Comparison of ENCODE assay signal across 17 mouse cellular contexts in genomic region chr4:155206498-155206897, GRCm38 (mm10). TPM values are rescaled to one million over a fixed set of nuclear protein-coding genes. Genes with fewer than 3 reads are reported as not detected.
DNase-seq lines count a peak whose midpoint lies in the region; ATAC-seq and TF ChIP-seq lines count a peak whose summit lies in the region.
"Had no signal": no experiment of that assay in that cellular context is flagged by ENCODE, and none has a peak within 500 bp of the region (broad histone marks: within the 10 kb centered on the region; RNA-seq: fewer than 3 reads in every experiment).

No protein-coding gene starts in this region.

- peaks cover 3% of the 10 kb centered on the region; the same call in 1 of the 2 replicates for H3K9me3 ChIP-seq in hindbrain, embryonic 10.5 days
- no peaks in the 10 kb centered on the region for H3K9me3 ChIP-seq in hindbrain, embryonic 11.5 days (ENCODE audit: control insufficient read depth, low read length)
- H3K9me3 ChIP-seq in liver, embryonic 11.5 days (ENCODE audit: control insufficient read depth, low read length), result no peaks in the 10 kb centered on the region
- no peaks in the 10 kb centered on the region for H3K9me3 ChIP-seq in liver, embryonic 12.5 days (replicated peaks)
- H3K9me3 ChIP-seq in liver, embryonic 15.5 days (replicated peaks), result no peaks in the 10 kb centered on the region
- H3K9me3 ChIP-seq in stomach, postnatal 0 days (ENCODE audit: control insufficient read depth, low read length), result no peaks in the 10 kb centered on the region
- H3K9me3 ChIP-seq: embryonic facial prominence, embryonic 13.5 days; limb, embryonic 12.5 days; neural tube, embryonic 12.5 days had no signal

- WGBS in hindbrain, embryonic 10.5 days, result 72% methylated on average over 8 of the region's 8 CpGs
- 80% methylated on average over 6 of the region's 8 CpGs for WGBS in hindbrain, embryonic 11.5 days
- WGBS in liver, embryonic 11.5 days, result 60% methylated on average over 7 of the region's 8 CpGs
- WGBS in liver, embryonic 12.5 days (ENCODE audit: insufficient replicate concordance), result 43% methylated on average over 8 of the region's 8 CpGs
- WGBS in liver, embryonic 15.5 days (ENCODE audit: insufficient replicate concordance), result 50% methylated on average over 6 of the region's 8 CpGs
- WGBS in stomach, postnatal 0 days, result 62% methylated on average over 7 of the region's 8 CpGs

- no peak overlapping the region for H3K4me2 ChIP-seq in hindbrain, embryonic 11.5 days (replicated peaks; ENCODE audit: low read depth, low read length)
- H3K4me2 ChIP-seq in liver, embryonic 11.5 days, result no peak overlapping the region
- H3K4me2 ChIP-seq in liver, embryonic 12.5 days, result no peak overlapping the region
- H3K4me2 ChIP-seq in liver, embryonic 15.5 days, result 0 out of 2 replicates have a peak overlapping the region, but pooled peaks have one; percentile 6
- no peak overlapping the region for H3K4me2 ChIP-seq in stomach, postnatal 0 days (replicated peaks; ENCODE audit: low read depth)
- H3K4me2 ChIP-seq: embryonic facial prominence, embryonic 13.5 days; limb, embryonic 12.5 days; neural tube, embryonic 12.5 days had no signal

- TF ChIP-seq CTCF in stomach, postnatal 0 days (IDR thresholded peaks at IDR 0.05; ENCODE audit: low read depth), result no peak

- peak overlapping the region; percentile 54; the same call in 1 of the 2 replicates for H3K27ac ChIP-seq in hindbrain, embryonic 10.5 days
- no peak overlapping the region for H3K27ac ChIP-seq in hindbrain, embryonic 11.5 days (ENCODE audit: low read depth, low read length)
- H3K27ac ChIP-seq in liver, embryonic 11.5 days (ENCODE audit: low read depth, low read length), result peak overlapping the region; percentile 32; the same call in 1 of the 2 replicates
- no peak overlapping the region; the same call in 1 of the 2 replicates for H3K27ac ChIP-seq in liver, embryonic 12.5 days
- H3K27ac ChIP-seq in liver, embryonic 15.5 days (replicated peaks), result no peak overlapping the region
- H3K27ac ChIP-seq in stomach, postnatal 0 days (replicated peaks), result peak overlapping the region; percentile 18; the same call in 1 of the 2 replicates
- H3K27ac ChIP-seq: embryonic facial prominence, embryonic 13.5 days; limb, embryonic 12.5 days; neural tube, embryonic 12.5 days had no signal

- TF ChIP-seq EP300 in stomach, postnatal 0 days (optimal IDR thresholded peaks at IDR 0.05), result no peak

- DNase-seq in hindbrain, embryonic 10.5 days (ENCODE audit: low spot score), result no peak
- DNase-seq in hindbrain, embryonic 11.5 days (ENCODE audit: low spot score), result no peak
- no peak for DNase-seq in liver, embryonic 11.5 days (ENCODE audit: low spot score)
- DNase-seq in stomach, postnatal 0 days (ENCODE audit: low spot score), result no peak
- no peak for DNase-seq in ovary, postnatal 14 days (ENCODE audit: low spot score)
- DNase-seq: B cell, adult 2 months; cerebellum, adult 8-10 months; forebrain, postnatal 0 days; gastrocnemius, postnatal 10 days; layer of hippocampus, adult 9-11 months; right cerebral cortex, postnatal 25 days; thymus, adult 18-20 months had no signal

- no peak for ATAC-seq in hindbrain, embryonic 11.5 days (ENCODE audit: low FRiP score)
- no peak for ATAC-seq in liver, embryonic 11.5 days (replicated peaks; ENCODE audit: low FRiP score)
- ATAC-seq in liver, embryonic 12.5 days, result no peak
- no peak for ATAC-seq in liver, embryonic 15.5 days (ENCODE audit: insufficient read depth)
- no peak for ATAC-seq in stomach, postnatal 0 days (ENCODE audit: low FRiP score, low TSS enrichment)
- ATAC-seq: forebrain, postnatal 0 days had no signal

- H3K27me3 ChIP-seq in hindbrain, embryonic 10.5 days (ENCODE audit: insufficient read depth, poor library complexity, severe bottlenecking), result no peaks in the 10 kb centered on the region
- H3K27me3 ChIP-seq in hindbrain, embryonic 11.5 days (ENCODE audit: control insufficient read depth, insufficient read depth, low read length), result no peaks in the 10 kb centered on the region
- H3K27me3 ChIP-seq in liver, embryonic 11.5 days (replicated peaks; ENCODE audit: control insufficient read depth, insufficient read depth, low read length), result no peaks in the 10 kb centered on the region
- H3K27me3 ChIP-seq in liver, embryonic 12.5 days (replicated peaks), result no peaks in the 10 kb centered on the region
- no peaks in the 10 kb centered on the region for H3K27me3 ChIP-seq in liver, embryonic 15.5 days
- H3K27me3 ChIP-seq in stomach, postnatal 0 days (ENCODE audit: control insufficient read depth, insufficient read depth, low read length), result no peaks in the 10 kb centered on the region
- H3K27me3 ChIP-seq: embryonic facial prominence, embryonic 13.5 days; limb, embryonic 12.5 days; neural tube, embryonic 12.5 days had no signal

- H3K9ac ChIP-seq in hindbrain, embryonic 11.5 days (ENCODE audit: low read depth, low read length), result no peak overlapping the region
- no peak overlapping the region for H3K9ac ChIP-seq in liver, embryonic 11.5 days (ENCODE audit: low read depth, low read length)
- H3K9ac ChIP-seq in liver, embryonic 12.5 days, result no peak overlapping the region
- H3K9ac ChIP-seq in liver, embryonic 15.5 days, result no peak overlapping the region
- H3K9ac ChIP-seq in stomach, postnatal 0 days (ENCODE audit: low read length), result peak overlapping the region; percentile 35; the same call in 1 of the 2 replicates
- H3K9ac ChIP-seq: embryonic facial prominence, embryonic 13.5 days; forebrain, postnatal 0 days; neural tube, embryonic 12.5 days had no signal

- no peak overlapping the region for H3K4me3 ChIP-seq in hindbrain, embryonic 10.5 days
- no peak overlapping the region for H3K4me3 ChIP-seq in hindbrain, embryonic 11.5 days (ENCODE audit: low read depth, low read length)
- no peak overlapping the region for H3K4me3 ChIP-seq in liver, embryonic 11.5 days (ENCODE audit: low read depth, low read length)
- H3K4me3 ChIP-seq in liver, embryonic 12.5 days, result no peak overlapping the region
- no peak overlapping the region for H3K4me3 ChIP-seq in liver, embryonic 15.5 days (replicated peaks)
- no peak overlapping the region for H3K4me3 ChIP-seq in stomach, postnatal 0 days (ENCODE audit: low read depth, low read length)
- H3K4me3 ChIP-seq: embryonic facial prominence, embryonic 13.5 days; limb, embryonic 12.5 days; neural tube, embryonic 12.5 days had no signal

- H3K36me3 ChIP-seq in hindbrain, embryonic 10.5 days, result peaks cover 27% of the 10 kb centered on the region
- H3K36me3 ChIP-seq in hindbrain, embryonic 11.5 days (ENCODE audit: control insufficient read depth, insufficient read depth, low read length), result no peaks in the 10 kb centered on the region
- peaks cover 3% of the 10 kb centered on the region; the same call in 1 of the 2 replicates for H3K36me3 ChIP-seq in liver, embryonic 11.5 days (ENCODE audit: control insufficient read depth, insufficient read depth, low read length)
- H3K36me3 ChIP-seq in liver, embryonic 12.5 days, result peaks cover 13% of the 10 kb centered on the region
- H3K36me3 ChIP-seq in liver, embryonic 15.5 days (replicated peaks), result no peaks in the 10 kb centered on the region
- H3K36me3 ChIP-seq in stomach, postnatal 0 days (ENCODE audit: control insufficient read depth, insufficient read depth, low read length), result peaks cover 2% of the 10 kb centered on the region; the same call in 1 of the 2 replicates

- H3K4me1 ChIP-seq in hindbrain, embryonic 10.5 days (replicated peaks), result peaks cover 99% of the 10 kb centered on the region
- peaks cover 14% of the 10 kb centered on the region; the same call in 1 of the 2 replicates for H3K4me1 ChIP-seq in hindbrain, embryonic 11.5 days (replicated peaks; ENCODE audit: control insufficient read depth, insufficient read depth, low read length)
- H3K4me1 ChIP-seq in liver, embryonic 11.5 days (replicated peaks; ENCODE audit: control insufficient read depth, insufficient read depth, low read length), result peaks cover 42% of the 10 kb centered on the region
- peaks cover 68% of the 10 kb centered on the region for H3K4me1 ChIP-seq in liver, embryonic 12.5 days
- peaks cover 61% of the 10 kb centered on the region for H3K4me1 ChIP-seq in liver, embryonic 15.5 days (replicated peaks)
- peaks cover 27% of the 10 kb centered on the region for H3K4me1 ChIP-seq in stomach, postnatal 0 days (replicated peaks; ENCODE audit: control insufficient read depth, insufficient read depth)

RNA-seq across cellular contexts. Expression of gene Ski, which starts 15.9 kb away (rescaled TPM):
- polyA plus RNA-seq in hindbrain, embryonic 10.5 days (2016; fragmentation: Nextera tagmentation; extraction: Ambion mirVana), result 9.3 and 10.1 TPM in 2 replicates
- 13.4 and 21.0 TPM in 2 replicates for polyA plus RNA-seq in hindbrain, embryonic 11.5 days (2014; fragmentation: Nextera tagmentation; extraction: Ambion mirVana)
- 8.2 and 9.8 TPM in 2 replicates for polyA plus RNA-seq in liver, embryonic 11.5 days (2014; fragmentation: Nextera tagmentation; extraction: Ambion mirVana)
- polyA plus RNA-seq in liver, embryonic 12.5 days (2016; fragmentation: Nextera tagmentation; extraction: Ambion mirVana), result 3.5 and 3.8 TPM in 2 replicates
- 2.1 and 2.6 TPM in 2 replicates for polyA plus RNA-seq in liver, embryonic 15.5 days (2015; fragmentation: Nextera tagmentation; extraction: Ambion mirVana)
- polyA plus RNA-seq in stomach, postnatal 0 days (2015; fragmentation: Nextera tagmentation; extraction: Ambion mirVana), result 9.7 and 10.8 TPM in 2 replicates

RNA-seq across cellular contexts. Expression of gene Faap20, which starts 43.1 kb away (rescaled TPM):
- 115 and 118 TPM in 2 replicates for polyA plus RNA-seq in hindbrain, embryonic 10.5 days (2016; fragmentation: Nextera tagmentation; extraction: Ambion mirVana)
- polyA plus RNA-seq in hindbrain, embryonic 11.5 days (2014; fragmentation: Nextera tagmentation; extraction: Ambion mirVana), result 99.0 and 99.3 TPM in 2 replicates
- polyA plus RNA-seq in liver, embryonic 11.5 days (2014; fragmentation: Nextera tagmentation; extraction: Ambion mirVana), result 50.1 and 55.0 TPM in 2 replicates
- polyA plus RNA-seq in liver, embryonic 12.5 days (2016; fragmentation: Nextera tagmentation; extraction: Ambion mirVana), result 25.8 and 31.2 TPM in 2 replicates
- 18.2 and 19.7 TPM in 2 replicates for polyA plus RNA-seq in liver, embryonic 15.5 days (2015; fragmentation: Nextera tagmentation; extraction: Ambion mirVana)
- 43.5 and 46.3 TPM in 2 replicates for polyA plus RNA-seq in stomach, postnatal 0 days (2015; fragmentation: Nextera tagmentation; extraction: Ambion mirVana)

Comparison
In these comparisons a context has a peak if more than half of its experiments do, and no peak if none do; other contexts are left out.
1. H3K27ac ChIP-seq: peak in hindbrain, embryonic 10.5 days (single experiment), liver, embryonic 11.5 days (single experiment) and stomach, postnatal 0 days (single experiment); none in hindbrain, embryonic 11.5 days (single experiment), liver, embryonic 12.5 days (single experiment) and liver, embryonic 15.5 days (single experiment).